Comparison of ENCODE assay signal across 9 mouse cellular contexts in the genomic region with DNA sequence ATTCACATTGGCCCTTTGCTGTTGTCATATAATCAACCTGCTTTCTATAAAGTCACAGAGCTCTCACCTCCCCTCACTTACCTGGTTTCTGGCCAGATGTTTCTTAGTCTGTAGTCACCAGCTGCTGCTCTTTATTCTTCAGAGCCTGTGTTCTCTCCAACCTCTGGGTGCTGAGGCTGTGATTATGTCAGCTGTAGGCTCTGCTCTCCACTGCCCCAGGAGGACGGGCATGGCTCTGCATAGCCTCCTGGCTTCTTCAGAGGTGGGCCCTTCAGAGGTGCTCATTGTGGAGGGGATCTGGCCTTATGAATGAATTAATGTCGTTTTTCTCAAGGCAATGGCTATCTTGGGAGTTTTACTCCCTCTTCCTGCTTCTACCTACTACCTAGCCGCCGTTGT. TPM values are rescaled to one million over a fixed set of nuclear protein-coding genes. Genes with fewer than 3 reads are reported as not detected.
A peak's percentile ranks its signal among the peaks of the same experiment; 100 is the strongest.
DNase-seq lines count a peak whose midpoint lies in the region; ATAC-seq and TF ChIP-seq lines count a peak whose summit lies in the region.
"Had no signal": no experiment of that assay in that cellular context is flagged by ENCODE, and none has a peak within 500 bp of the region (broad histone marks: within the 10 kb centered on the region; RNA-seq: fewer than 3 reads in every experiment).

No protein-coding gene starts in this region.

- no peak for ATAC-seq in kidney, postnatal 0 days (replicated peaks; ENCODE audit: low FRiP score, low read depth)
- ATAC-seq in kidney, embryonic 14.5 days (ENCODE audit: low FRiP score, low TSS enrichment): no peak
- ATAC-seq in megakaryocyte progenitor cell, adult 5-6 weeks (replicated peaks; ENCODE audit: poor library complexity): peak; percentile 74

- H3K27me3 ChIP-seq in kidney, postnatal 0 days (ENCODE audit: insufficient read depth, low read length): no peaks in the 10 kb centered on the region
- no peaks in the 10 kb centered on the region for H3K27me3 ChIP-seq in kidney, embryonic 14.5 days (ENCODE audit: control insufficient read depth, insufficient read depth, low read length)
- no peaks in the 10 kb centered on the region for H3K27me3 ChIP-seq in E14TG2a.4 (ENCODE audit: insufficient read depth, low read length)
- H3K27me3 ChIP-seq: embryonic facial prominence, embryonic 15.5 days; hindbrain, embryonic 13.5 days had no signal

- DNase-seq in kidney, postnatal 0 days (ENCODE audit: low spot score): peak; percentile 13
- DNase-seq in A20 (ENCODE audit: low read depth, low spot score): peak; percentile 26
- no peak for DNase-seq in right cerebral cortex, postnatal 4 days
- DNase-seq in spleen, postnatal 4 days (ENCODE audit: low spot score in 2 of 2): no peak

- H3K4me2 ChIP-seq in kidney, postnatal 0 days (ENCODE audit: low read length): no peak overlapping the region
- no peak overlapping the region for H3K4me2 ChIP-seq in kidney, embryonic 14.5 days (replicated peaks; ENCODE audit: low read depth, low read length)
- H3K4me2 ChIP-seq: embryonic facial prominence, embryonic 15.5 days; hindbrain, embryonic 13.5 days had no signal

- no peaks in the 10 kb centered on the region for H3K9me3 ChIP-seq in kidney, postnatal 0 days (replicated peaks; ENCODE audit: low read length)
- H3K9me3 ChIP-seq in kidney, embryonic 14.5 days (ENCODE audit: control insufficient read depth, low read length): no peaks in the 10 kb centered on the region
- H3K9me3 ChIP-seq in E14TG2a.4 (ENCODE audit: low read length): no peaks in the 10 kb centered on the region
- H3K9me3 ChIP-seq: embryonic facial prominence, embryonic 15.5 days; hindbrain, embryonic 13.5 days had no signal

- WGBS in kidney, postnatal 0 days: 73% methylated on average over 4 of the region's 4 CpGs
- whole genome bisulfite sequencing in kidney, embryonic 14.5 days: 79% methylated on average over 4 of the region's 4 CpGs

- no peaks in the 10 kb centered on the region for H3K36me3 ChIP-seq in kidney, postnatal 0 days (ENCODE audit: insufficient read depth, low read length)
- H3K36me3 ChIP-seq in kidney, embryonic 14.5 days (ENCODE audit: control insufficient read depth, insufficient read depth, low read length): no peaks in the 10 kb centered on the region
- H3K36me3 ChIP-seq in E14TG2a.4 (ENCODE audit: insufficient read depth, low read length): no peaks in the 10 kb centered on the region
- H3K36me3 ChIP-seq: embryonic facial prominence, embryonic 15.5 days; hindbrain, embryonic 13.5 days had no signal

- no peaks in the 10 kb centered on the region for H3K4me1 ChIP-seq in kidney, postnatal 0 days (replicated peaks; ENCODE audit: insufficient read depth, low read length)
- no peaks in the 10 kb centered on the region for H3K4me1 ChIP-seq in kidney, embryonic 14.5 days (ENCODE audit: control insufficient read depth, insufficient read depth, low read length)
- H3K4me1 ChIP-seq in E14TG2a.4 (replicated peaks; ENCODE audit: low read depth, low read length): no peaks in the 10 kb centered on the region
- H3K4me1 ChIP-seq: embryonic facial prominence, embryonic 15.5 days; hindbrain, embryonic 13.5 days had no signal

- H3K9ac ChIP-seq in kidney, postnatal 0 days (ENCODE audit: low read depth, low read length): no peak overlapping the region
- no peak overlapping the region for H3K9ac ChIP-seq in kidney, embryonic 14.5 days (ENCODE audit: low read depth, low read length)
- H3K9ac ChIP-seq: embryonic facial prominence, embryonic 15.5 days; hindbrain, embryonic 13.5 days had no signal

- H3K27ac ChIP-seq in kidney, postnatal 0 days: no peak overlapping the region
- no peak overlapping the region for H3K27ac ChIP-seq in kidney, embryonic 14.5 days (ENCODE audit: low read depth, low read length)
- H3K27ac ChIP-seq: embryonic facial prominence, embryonic 15.5 days; hindbrain, embryonic 13.5 days had no signal

- peak; percentile 48; the same call in 1 of the 2 replicates for TF ChIP-seq CTCF in kidney, postnatal 0 days (IDR thresholded peaks at IDR 0.05; ENCODE audit: low read depth)
- peak; percentile 25 for TF ChIP-seq CTCF in E14TG2a.4 (conservative IDR thresholded peaks at IDR 0.05; ENCODE audit: low read length)

- H3K4me3 ChIP-seq in kidney, postnatal 0 days (replicated peaks; ENCODE audit: low read depth, low read length): no peak overlapping the region
- H3K4me3 ChIP-seq in kidney, embryonic 14.5 days (ENCODE audit: low read length): no peak overlapping the region
- H3K4me3 ChIP-seq in E14TG2a.4 (replicated peaks; ENCODE audit: low read length): no peak overlapping the region
- H3K4me3 ChIP-seq: embryonic facial prominence, embryonic 15.5 days; hindbrain, embryonic 13.5 days had no signal

RNA-seq across cellular contexts. Expression of gene Eci2, which starts 4.8 kb away (rescaled TPM):
- polyA plus RNA-seq in kidney, postnatal 0 days (2015; fragmentation: Nextera tagmentation; extraction: Ambion mirVana): 180 and 185 TPM in 2 replicates
- 139 and 141 TPM in 2 replicates for polyA plus RNA-seq in kidney, embryonic 14.5 days (2014; fragmentation: Nextera tagmentation; extraction: Ambion mirVana)
- 83.3 and 94.2 TPM in 2 replicates for total RNA-seq in megakaryocyte progenitor cell, adult 5-6 weeks (2015)
- total RNA-seq in megakaryocyte progenitor cell, adult 5-6 weeks (2017): 51.2 and 69.3 TPM in 2 replicates

Comparison
In these comparisons a context has a peak if more than half of its experiments do, and no peak if none do; other contexts are left out.
1. DNase-seq: peak in kidney, postnatal 0 days (single experiment) and A20 (single experiment); none in right cerebral cortex, postnatal 4 days (single experiment) and spleen, postnatal 4 days (0 of 2).